Mouse (Mus musculus) hindbrain, embryonic 10.5 days (tissue): ENCODE data around the gene Pold4. TPM values are rescaled to one million over a fixed set of nuclear protein-coding genes. Genes with fewer than 3 reads are reported as not detected.

ENCODE experiments used
- DNase-seq: peaks from one replicate; pipeline ENCODE4 v3.0.0-alpha.2; 2017; ENCODE audit warnings: low spot score
- H3K27ac ChIP-seq: fragments of 300-500 bp; sonication (generic); 2 replicates; pipeline ENCODE4 v1.5.1; 2016; ENCODE audit warnings: mild to moderate bottlenecking, moderate library complexity
- H3K27me3 ChIP-seq: fragments of 300-500 bp; sonication (generic); 2 replicates; pipeline ENCODE4 v1.6.1; 2016; ENCODE audit warnings: mild to moderate bottlenecking; ENCODE audit not compliant: poor library complexity, insufficient read depth, severe bottlenecking
- H3K36me3 ChIP-seq: fragments of 300-500 bp; sonication (generic); 2 replicates; pipeline ENCODE4 v1.6.1; 2016; ENCODE audit warnings: mild to moderate bottlenecking, moderate library complexity
- H3K4me1 ChIP-seq: fragments of 300-500 bp; sonication (generic); replicated peaks from 2 replicates; pipeline ENCODE4 v1.6.1; 2016; ENCODE audit warnings: mild to moderate bottlenecking
- H3K4me3 ChIP-seq: fragments of 300-500 bp; sonication (generic); 2 replicates; pipeline ENCODE4 v1.5.1; 2016; ENCODE audit warnings: mild to moderate bottlenecking, moderate library complexity
- H3K9me3 ChIP-seq: fragments of 300-500 bp; sonication (generic); 2 replicates; pipeline ENCODE4 v1.6.1; 2016; ENCODE audit warnings: mild to moderate bottlenecking, moderate library complexity
- WGBS: fragments of 180-500 bp; shearing (Covaris S2); methylation state at CpG from one replicate; pipeline ENCODE4 v1.1.7; 2016; 5-methylcytosine and 5-hydroxymethylcytosine counted together
- polyA plus RNA-seq: library from polyadenylated mRNA; unstranded; fragments of >200 nt; fragmentation: Nextera tagmentation; extraction: Ambion mirVana; gene quantifications from 2 replicates; pipeline ENCODE4 v1.2.1, GENCODE M21; 2016

Gene Pold4
- 17.5 and 19.7 TPM in 2 replicates for polyA plus RNA-seq

GRCm38 (mm10) chr19:4231253-4232185 is at the start of gene Pold4:
Gene Pold4, plus strand, starts transcription at chr19:4231899.
- WGBS = 11% methylated on average over 26 of the region's 26 CpGs
- Histone ChIP-seq H3K27me3 (peaks cover 33% of the 10 kb centered on the region), H3K9me3 (no peaks in the 10 kb centered on the region), H3K36me3 (no peaks in the 10 kb centered on the region), H3K4me1 (peaks cover 21% of the 10 kb centered on the region), H3K27ac (peak within 1 kb of the TSS; percentile 86), H3K4me3 (peak within 1 kb of the TSS; percentile 77)
- DNase-seq = peak; percentile 92

GRCm38 (mm10) chr19:4183689-4184088 is 48.0 kb upstream of the Pold4 start:
- 74% methylated on average over 2 of the region's 2 CpGs for WGBS
- Histone ChIP-seq H3K27me3 (no peaks in the 10 kb centered on the region), H3K4me3 (no peak overlapping the region; the same call in 1 of the 2 replicates), H3K36me3 (no peaks in the 10 kb centered on the region), H3K4me1 (peaks cover 28% of the 10 kb centered on the region), H3K9me3 (no peaks in the 10 kb centered on the region), H3K27ac (peak overlapping the region; percentile 37)
- DNase-seq = no peak

- H3K27me3 ChIP-seq = no peaks in the 10 kb centered on the region
- 61% methylated on average over 15 of the region's 15 CpGs for WGBS
- no peak for DNase-seq
- no peak overlapping the region for H3K4me3 ChIP-seq
- no peaks in the 10 kb centered on the region for H3K9me3 ChIP-seq
- no peaks in the 10 kb centered on the region for H3K36me3 ChIP-seq
- peak overlapping the region; percentile 16; the same call in 1 of the 2 replicates for H3K27ac ChIP-seq
- peaks cover 28% of the 10 kb centered on the region for H3K4me1 ChIP-seq
These were observed 46.4 kb upstream of the Pold4 start for GRCm38 (mm10) chr19:4184976-4185975.

- H3K9me3 ChIP-seq = no peaks in the 10 kb centered on the region
- peaks cover 36% of the 10 kb centered on the region for H3K4me1 ChIP-seq
- no peaks in the 10 kb centered on the region for H3K36me3 ChIP-seq
- no peak overlapping the region for H3K27ac ChIP-seq
- WGBS = 76% methylated on average over 3 of the region's 3 CpGs
- H3K4me3 ChIP-seq = no peak overlapping the region
- no peaks in the 10 kb centered on the region for H3K27me3 ChIP-seq
- DNase-seq = no peak
These were observed 44.4 kb upstream of the Pold4 start for GRCm38 (mm10) chr19:4187303-4187702.

- Histone ChIP-seq H3K27me3 (no peaks in the 10 kb centered on the region), H3K4me3 (no peak overlapping the region), H3K36me3 (peaks cover 13% of the 10 kb centered on the region), H3K9me3 (no peaks in the 10 kb centered on the region), H3K27ac (no peak overlapping the region), H3K4me1 (peaks cover 45% of the 10 kb centered on the region)
- 88% methylated on average over 12 of the region's 12 CpGs for WGBS
- DNase-seq = no peak
These were observed 42.6 kb upstream of the Pold4 start for GRCm38 (mm10) chr19:4189051-4189620.

GRCm38 (mm10) chr19:4190831-4191334 is 40.8 kb upstream of the Pold4 start, which contains the start of gene Tbc1d10c:
Gene Tbc1d10c, minus strand, starts transcription at chr19:4191284.
- peak within 1 kb of the TSS; percentile 97 for H3K27ac ChIP-seq
- peaks cover 30% of the 10 kb centered on the region for H3K36me3 ChIP-seq
- peaks cover 35% of the 10 kb centered on the region for H3K4me1 ChIP-seq
- no peaks in the 10 kb centered on the region for H3K9me3 ChIP-seq
- WGBS = 70% methylated on average over 4 of the region's 4 CpGs
- no peaks in the 10 kb centered on the region for H3K27me3 ChIP-seq
- H3K4me3 ChIP-seq = peak within 1 kb of the TSS; percentile 95
- DNase-seq = no peak

GRCm38 (mm10) chr19:4191528-4192250 is 40.0 kb upstream of the Pold4 start, which contains the start of gene Ppp1ca:
Gene Ppp1ca, plus strand, starts transcription at chr19:4192065.
- Histone ChIP-seq H3K9me3 (no peaks in the 10 kb centered on the region), H3K36me3 (peaks cover 38% of the 10 kb centered on the region), H3K4me1 (peaks cover 42% of the 10 kb centered on the region), H3K27me3 (no peaks in the 10 kb centered on the region), H3K27ac (peak within 1 kb of the TSS; percentile 97), H3K4me3 (peak within 1 kb of the TSS; percentile 95)
- WGBS = 7% methylated on average over 46 of the region's 47 CpGs
- DNase-seq = peak; percentile 97

GRCm38 (mm10) chr19:4192251-4192985 is 39.3 kb upstream of the Pold4 start:
- peak overlapping the region; percentile 95 for H3K4me3 ChIP-seq
- peaks cover 43% of the 10 kb centered on the region for H3K4me1 ChIP-seq
- H3K27ac ChIP-seq = peak overlapping the region; percentile 97
- peaks cover 46% of the 10 kb centered on the region for H3K36me3 ChIP-seq
- no peaks in the 10 kb centered on the region for H3K9me3 ChIP-seq
- no peaks in the 10 kb centered on the region for H3K27me3 ChIP-seq
- no peak for DNase-seq
- WGBS = 1% methylated on average over 52 of the region's 52 CpGs

- Histone ChIP-seq H3K4me1 (peaks cover 43% of the 10 kb centered on the region), H3K36me3 (peaks cover 53% of the 10 kb centered on the region), H3K4me3 (peak overlapping the region; percentile 95), H3K9me3 (no peaks in the 10 kb centered on the region), H3K27ac (peak overlapping the region; percentile 97), H3K27me3 (no peaks in the 10 kb centered on the region)
- 72% methylated on average over 6 of the region's 6 CpGs for WGBS
- DNase-seq = no peak
These were observed 38.6 kb upstream of the Pold4 start for GRCm38 (mm10) chr19:4193129-4193528.

GRCm38 (mm10) chr19:4194021-4194724 is 37.5 kb upstream of the Pold4 start:
- no peak overlapping the region for H3K27ac ChIP-seq
- peaks cover 43% of the 10 kb centered on the region for H3K4me1 ChIP-seq
- no peaks in the 10 kb centered on the region for H3K9me3 ChIP-seq
- peaks cover 63% of the 10 kb centered on the region for H3K36me3 ChIP-seq
- H3K27me3 ChIP-seq = no peaks in the 10 kb centered on the region
- peak overlapping the region; percentile 95 for H3K4me3 ChIP-seq
- WGBS = 90% methylated on average over 8 of the region's 8 CpGs
- DNase-seq = no peak
